Comparison of ENCODE assay signal across 16 mouse cellular contexts in genomic region chr10:79931797-79932196, GRCm38 (mm10). TPM values are rescaled to one million over a fixed set of nuclear protein-coding genes. Genes with fewer than 3 reads are reported as not detected.
DNase-seq lines count a peak whose midpoint lies in the region; ATAC-seq lines count a peak whose summit lies in the region.
"Had no signal": no experiment of that assay in that cellular context is flagged by ENCODE, and none has a peak within 500 bp of the region (broad histone marks: within the 10 kb centered on the region; RNA-seq: fewer than 3 reads in every experiment).

No protein-coding gene starts in this region.

- H3K36me3 ChIP-seq in hindbrain, embryonic 10.5 days, result peaks cover 62% of the 10 kb centered on the region
- H3K36me3 ChIP-seq in hindbrain, embryonic 14.5 days (replicated peaks; ENCODE audit: control insufficient read depth, insufficient read depth), result peaks cover 23% of the 10 kb centered on the region
- peaks cover 65% of the 10 kb centered on the region for H3K36me3 ChIP-seq in midbrain, embryonic 10.5 days
- no peaks in the 10 kb centered on the region for H3K36me3 ChIP-seq in midbrain, embryonic 11.5 days (ENCODE audit: control insufficient read depth, insufficient read depth, low read length)
- peaks cover 71% of the 10 kb centered on the region for H3K36me3 ChIP-seq in limb, embryonic 10.5 days

- no peaks in the 10 kb centered on the region for H3K9me3 ChIP-seq in hindbrain, embryonic 10.5 days
- no peaks in the 10 kb centered on the region for H3K9me3 ChIP-seq in hindbrain, embryonic 14.5 days (ENCODE audit: control insufficient read depth, low read length)
- H3K9me3 ChIP-seq in midbrain, embryonic 10.5 days (replicated peaks), result no peaks in the 10 kb centered on the region
- no peaks in the 10 kb centered on the region for H3K9me3 ChIP-seq in midbrain, embryonic 11.5 days (ENCODE audit: control insufficient read depth, low read length)
- H3K9me3 ChIP-seq in limb, embryonic 10.5 days (replicated peaks), result no peaks in the 10 kb centered on the region

- ATAC-seq in hindbrain, embryonic 14.5 days (ENCODE audit: low FRiP score), result no peak
- ATAC-seq in midbrain, embryonic 11.5 days (ENCODE audit: low FRiP score), result no peak

- H3K4me2 ChIP-seq in hindbrain, embryonic 14.5 days (replicated peaks), result no peak overlapping the region
- H3K4me2 ChIP-seq in midbrain, embryonic 11.5 days, result no peak overlapping the region

- peak overlapping the region; percentile 81 for H3K27ac ChIP-seq in hindbrain, embryonic 10.5 days
- H3K27ac ChIP-seq in hindbrain, embryonic 14.5 days, result no peak overlapping the region
- H3K27ac ChIP-seq in midbrain, embryonic 10.5 days (replicated peaks), result peak overlapping the region; percentile 71
- H3K27ac ChIP-seq in midbrain, embryonic 11.5 days (ENCODE audit: low read depth, low read length), result no peak overlapping the region
- H3K27ac ChIP-seq in limb, embryonic 10.5 days, result peak overlapping the region; percentile 95

- no peak overlapping the region for H3K9ac ChIP-seq in hindbrain, embryonic 14.5 days
- no peak overlapping the region for H3K9ac ChIP-seq in midbrain, embryonic 11.5 days (ENCODE audit: low read length)

- peak; percentile 46 for DNase-seq in cerebellum, adult 9-10 months
- DNase-seq in cerebellum, postnatal 25 days, result no peak
- no peak for DNase-seq in hindbrain, embryonic 10.5 days (ENCODE audit: low spot score)
- DNase-seq in hindbrain, embryonic 14.5 days (ENCODE audit: low spot score), result no peak
- no peak for DNase-seq in midbrain, embryonic 10.5 days (ENCODE audit: low spot score)
- no peak for DNase-seq in midbrain, embryonic 11.5 days (ENCODE audit: low spot score, missing footprints)
- DNase-seq in limb, embryonic 10.5 days (ENCODE audit: low spot score), result no peak
- no peak for DNase-seq in layer of hippocampus, adult 18-20 months (ENCODE audit: low spot score in 2 of 2)
- DNase-seq: adrenal gland, postnatal 14 days; kidney, adult 11 months; lung, adult 2 months; midbrain, embryonic 14.5 days; thymus, adult 18-20 months had no signal

- peaks cover 73% of the 10 kb centered on the region for H3K27me3 ChIP-seq in hindbrain, embryonic 10.5 days (ENCODE audit: insufficient read depth, poor library complexity, severe bottlenecking)
- no peaks in the 10 kb centered on the region for H3K27me3 ChIP-seq in hindbrain, embryonic 14.5 days (ENCODE audit: control insufficient read depth, insufficient read depth, low read length)
- H3K27me3 ChIP-seq in midbrain, embryonic 10.5 days (ENCODE audit: low read depth, poor library complexity, severe bottlenecking), result peaks cover 16% of the 10 kb centered on the region
- H3K27me3 ChIP-seq in midbrain, embryonic 11.5 days (ENCODE audit: control insufficient read depth, insufficient read depth, low read length), result no peaks in the 10 kb centered on the region; the same call in 1 of the 2 replicates
- no peaks in the 10 kb centered on the region for H3K27me3 ChIP-seq in limb, embryonic 10.5 days (ENCODE audit: low read depth, poor library complexity, severe bottlenecking)

- peaks cover 98% of the 10 kb centered on the region for H3K4me1 ChIP-seq in hindbrain, embryonic 10.5 days (replicated peaks)
- peaks cover 35% of the 10 kb centered on the region for H3K4me1 ChIP-seq in hindbrain, embryonic 14.5 days (replicated peaks; ENCODE audit: control insufficient read depth, insufficient read depth, low read length)
- peaks cover 80% of the 10 kb centered on the region for H3K4me1 ChIP-seq in midbrain, embryonic 10.5 days
- H3K4me1 ChIP-seq in midbrain, embryonic 11.5 days (ENCODE audit: control insufficient read depth, insufficient read depth, low read length), result peaks cover 34% of the 10 kb centered on the region
- peaks cover 87% of the 10 kb centered on the region for H3K4me1 ChIP-seq in limb, embryonic 10.5 days

- 0 out of 2 replicates have a peak overlapping the region, but pooled peaks have one; percentile 6 for H3K4me3 ChIP-seq in hindbrain, embryonic 10.5 days
- H3K4me3 ChIP-seq in hindbrain, embryonic 14.5 days (replicated peaks; ENCODE audit: low read length), result no peak overlapping the region
- peak overlapping the region; percentile 26; the same call in 1 of the 2 replicates for H3K4me3 ChIP-seq in midbrain, embryonic 10.5 days
- no peak overlapping the region for H3K4me3 ChIP-seq in midbrain, embryonic 11.5 days (ENCODE audit: low read depth, low read length)
- H3K4me3 ChIP-seq in limb, embryonic 10.5 days, result peak overlapping the region; percentile 34; the same call in 1 of the 2 replicates

- WGBS in hindbrain, embryonic 10.5 days, result 85% methylated on average over 9 of the region's 9 CpGs
- 81% methylated on average over 9 of the region's 9 CpGs for WGBS in hindbrain, embryonic 14.5 days
- 89% methylated on average over 9 of the region's 9 CpGs for WGBS in midbrain, embryonic 10.5 days
- 88% methylated on average over 9 of the region's 9 CpGs for WGBS in midbrain, embryonic 11.5 days
- 82% methylated on average over 9 of the region's 9 CpGs for WGBS in limb, embryonic 10.5 days

RNA-seq across cellular contexts. Expression of gene Arid3a, which starts 5.0 kb away (rescaled TPM):
- 11.1 and 15.0 TPM in 2 replicates for polyA plus RNA-seq in hindbrain, embryonic 10.5 days (2016; fragmentation: Nextera tagmentation; extraction: Ambion mirVana)
- 3.4 and 3.8 TPM in 2 replicates for polyA plus RNA-seq in hindbrain, embryonic 14.5 days (2014; fragmentation: Nextera tagmentation; extraction: Ambion mirVana)
- 12.5 and 13.4 TPM in 2 replicates for polyA plus RNA-seq in midbrain, embryonic 10.5 days (2016; fragmentation: Nextera tagmentation; extraction: Ambion mirVana)
- 4.2 and 6.2 TPM in 2 replicates for polyA plus RNA-seq in midbrain, embryonic 11.5 days (2014; fragmentation: Nextera tagmentation; extraction: Ambion mirVana)
- 18.2 and 29.4 TPM in 2 replicates for polyA plus RNA-seq in limb, embryonic 10.5 days (2016; fragmentation: Nextera tagmentation; extraction: Ambion mirVana)
- total RNA-seq in layer of hippocampus, adult 18-20 months (2021), result 1 to 10 TPM; 5.5 to 5.8 TPM

RNA-seq across cellular contexts. Expression of gene R3hdm4, which starts 10.8 kb away (rescaled TPM):
- 130 and 152 TPM in 2 replicates for polyA plus RNA-seq in hindbrain, embryonic 10.5 days (2016; fragmentation: Nextera tagmentation; extraction: Ambion mirVana)
- 228 and 232 TPM in 2 replicates for polyA plus RNA-seq in hindbrain, embryonic 14.5 days (2014; fragmentation: Nextera tagmentation; extraction: Ambion mirVana)
- 126 and 154 TPM in 2 replicates for polyA plus RNA-seq in midbrain, embryonic 10.5 days (2016; fragmentation: Nextera tagmentation; extraction: Ambion mirVana)
- polyA plus RNA-seq in midbrain, embryonic 11.5 days (2014; fragmentation: Nextera tagmentation; extraction: Ambion mirVana), result 127 and 135 TPM in 2 replicates
- 116 and 143 TPM in 2 replicates for polyA plus RNA-seq in limb, embryonic 10.5 days (2016; fragmentation: Nextera tagmentation; extraction: Ambion mirVana)
- total RNA-seq in layer of hippocampus, adult 18-20 months (2021), result 100 to 1,000 TPM; 366 to 401 TPM

RNA-seq across cellular contexts. Expression of gene Kiss1r, which starts 15.0 kb away (rescaled TPM):
- 0.72 and 0.80 TPM in 2 replicates for polyA plus RNA-seq in hindbrain, embryonic 10.5 days (2016; fragmentation: Nextera tagmentation; extraction: Ambion mirVana)
- polyA plus RNA-seq in hindbrain, embryonic 14.5 days (2014; fragmentation: Nextera tagmentation; extraction: Ambion mirVana), result 1.7 and 2.6 TPM in 2 replicates
- polyA plus RNA-seq in midbrain, embryonic 10.5 days (2016; fragmentation: Nextera tagmentation; extraction: Ambion mirVana), result 1.0 and 1.2 TPM in 2 replicates
- polyA plus RNA-seq in midbrain, embryonic 11.5 days (2014; fragmentation: Nextera tagmentation; extraction: Ambion mirVana), result 0.34 and 0.61 TPM in 2 replicates
- polyA plus RNA-seq in limb, embryonic 10.5 days (2016; fragmentation: Nextera tagmentation; extraction: Ambion mirVana), result 0.31 and 0.49 TPM in 2 replicates
- total RNA-seq in layer of hippocampus, adult 18-20 months (2021), result 1 to 10 TPM; 6.7 to 7.8 TPM

RNA-seq across cellular contexts. Expression of gene Gm26602, which starts 21.1 kb away (rescaled TPM):
- 2.6 and 4.5 TPM in 2 replicates for polyA plus RNA-seq in hindbrain, embryonic 10.5 days (2016; fragmentation: Nextera tagmentation; extraction: Ambion mirVana)
- polyA plus RNA-seq in hindbrain, embryonic 14.5 days (2014; fragmentation: Nextera tagmentation; extraction: Ambion mirVana), result 1.1 TPM in 1 of 2 replicates, not detected in the other
- 2.0 and 5.5 TPM in 2 replicates for polyA plus RNA-seq in midbrain, embryonic 10.5 days (2016; fragmentation: Nextera tagmentation; extraction: Ambion mirVana)
- polyA plus RNA-seq in midbrain, embryonic 11.5 days (2014; fragmentation: Nextera tagmentation; extraction: Ambion mirVana), result 20.6 and 25.6 TPM in 2 replicates
- not detected in 2 replicates for polyA plus RNA-seq in limb, embryonic 10.5 days (2016; fragmentation: Nextera tagmentation; extraction: Ambion mirVana)
- not detected for total RNA-seq in layer of hippocampus, adult 18-20 months (2021)
- total RNA-seq: adrenal gland, postnatal 14 days; layer of hippocampus, adult 8-10 months; left cerebral cortex, postnatal 14 days had no signal
- polyA plus RNA-seq: lung, adult 2 months; spleen, adult 2 months had no signal

RNA-seq across cellular contexts. Expression of gene Med16, which starts 23.1 kb away (rescaled TPM):
- 68.3 and 77.3 TPM in 2 replicates for polyA plus RNA-seq in hindbrain, embryonic 10.5 days (2016; fragmentation: Nextera tagmentation; extraction: Ambion mirVana)
- 42.0 and 42.5 TPM in 2 replicates for polyA plus RNA-seq in hindbrain, embryonic 14.5 days (2014; fragmentation: Nextera tagmentation; extraction: Ambion mirVana)
- 69.8 and 70.8 TPM in 2 replicates for polyA plus RNA-seq in midbrain, embryonic 10.5 days (2016; fragmentation: Nextera tagmentation; extraction: Ambion mirVana)
- 39.7 and 45.7 TPM in 2 replicates for polyA plus RNA-seq in midbrain, embryonic 11.5 days (2014; fragmentation: Nextera tagmentation; extraction: Ambion mirVana)
- 63.6 and 67.1 TPM in 2 replicates for polyA plus RNA-seq in limb, embryonic 10.5 days (2016; fragmentation: Nextera tagmentation; extraction: Ambion mirVana)
- total RNA-seq in layer of hippocampus, adult 18-20 months (2021), result 10 to 100 TPM; 53.8 to 55.2 TPM

Comparison
In these comparisons a context has a peak if more than half of its experiments do, and no peak if none do; other contexts are left out.
1. H3K27ac ChIP-seq: peak in hindbrain, embryonic 10.5 days (single experiment), midbrain, embryonic 10.5 days (single experiment) and limb, embryonic 10.5 days (single experiment); none in hindbrain, embryonic 14.5 days (single experiment) and midbrain, embryonic 11.5 days (single experiment).
2. H3K4me3 ChIP-seq: peak in hindbrain, embryonic 10.5 days (single experiment), midbrain, embryonic 10.5 days (single experiment) and limb, embryonic 10.5 days (single experiment); none in hindbrain, embryonic 14.5 days (single experiment) and midbrain, embryonic 11.5 days (single experiment).